7 mouse cellular contexts compared by ENCODE assay signal in genomic region chr13:36116520-36117142, GRCm38 (mm10). TPM values are rescaled to one million over a fixed set of nuclear protein-coding genes. Genes with fewer than 3 reads are reported as not detected.
DNase-seq lines count a peak whose midpoint lies in the region; ATAC-seq lines count a peak whose summit lies in the region.

No protein-coding gene starts in this region.

- H3K27me3 ChIP-seq in limb, embryonic 12.5 days = no peaks in the 10 kb centered on the region
- H3K27me3 ChIP-seq in midbrain, embryonic 14.5 days (ENCODE audit: control insufficient read depth, insufficient read depth, low read length) = no peaks in the 10 kb centered on the region

- H3K36me3 ChIP-seq in limb, embryonic 12.5 days = no peaks in the 10 kb centered on the region
- H3K36me3 ChIP-seq in midbrain, embryonic 14.5 days (ENCODE audit: control insufficient read depth, insufficient read depth, low read length) = no peaks in the 10 kb centered on the region

- 8% methylated on average over 21 of the region's 21 CpGs for WGBS in limb, embryonic 12.5 days
- 6% methylated on average over 21 of the region's 21 CpGs for WGBS in midbrain, embryonic 14.5 days

- H3K4me2 ChIP-seq in limb, embryonic 12.5 days = peak overlapping the region; percentile 86
- H3K4me2 ChIP-seq in midbrain, embryonic 14.5 days (ENCODE audit: low read length) = peak overlapping the region; percentile 90

- H3K9me3 ChIP-seq in limb, embryonic 12.5 days = no peaks in the 10 kb centered on the region
- no peaks in the 10 kb centered on the region for H3K9me3 ChIP-seq in midbrain, embryonic 14.5 days (ENCODE audit: control insufficient read depth, low read length)

- no peak overlapping the region for H3K27ac ChIP-seq in limb, embryonic 12.5 days
- peak overlapping the region; percentile 99; the same call in 1 of the 2 replicates for H3K27ac ChIP-seq in midbrain, embryonic 14.5 days (replicated peaks; ENCODE audit: low read depth, low read length)

- peak; percentile 26; the same call in 1 of the 2 replicates for ATAC-seq in limb, embryonic 12.5 days (ENCODE audit: insufficient number of reproducible peaks, insufficient read depth, low FRiP score, low TSS enrichment, low read depth)
- ATAC-seq in midbrain, embryonic 14.5 days (ENCODE audit: low FRiP score, low TSS enrichment) = peak; percentile 19; the same call in 1 of the 2 replicates

- peak; percentile 37 for DNase-seq in adrenal gland, postnatal 10 days
- DNase-seq in embryo, embryonic 10 days (ENCODE audit: low spot score) = peak; percentile 34
- DNase-seq in gastrocnemius, adult 8-10 months (ENCODE audit: low spot score in 2 of 2) = peak; percentile 6 to 28
- peak; percentile 63 for DNase-seq in kidney, adult 11 months
- DNase-seq in midbrain, embryonic 14.5 days = peak; percentile 40
- peak; percentile 53 to 61 for DNase-seq in spleen, postnatal 10 days (ENCODE audit: low spot score in 2 of 2)

- peaks cover 2% of the 10 kb centered on the region; the same call in 1 of the 2 replicates for H3K4me1 ChIP-seq in limb, embryonic 12.5 days (replicated peaks)
- peaks cover 10% of the 10 kb centered on the region for H3K4me1 ChIP-seq in midbrain, embryonic 14.5 days (ENCODE audit: control insufficient read depth, insufficient read depth, low read length)

- H3K4me3 ChIP-seq in limb, embryonic 12.5 days (replicated peaks) = peak overlapping the region; percentile 68
- peak overlapping the region; percentile 70 for H3K4me3 ChIP-seq in midbrain, embryonic 14.5 days (replicated peaks; ENCODE audit: low read depth, low read length)

- H3K9ac ChIP-seq in limb, embryonic 12.5 days (replicated peaks) = peak overlapping the region; percentile 73
- H3K9ac ChIP-seq in midbrain, embryonic 14.5 days (replicated peaks; ENCODE audit: low read length) = peak overlapping the region; percentile 70

RNA-seq across cellular contexts. Expression of gene Fars2, which starts 0.6 kb away (rescaled TPM):
- 10 to 100 TPM; 86.3 to 88.6 TPM for total RNA-seq in adrenal gland, postnatal 10 days (2021)
- total RNA-seq in gastrocnemius, adult 8-10 months (2022) = 10 to 100 TPM; 30.0 to 46.5 (median 34.7) TPM
- 27.7 and 32.4 TPM in 2 replicates for polyA plus RNA-seq in limb, embryonic 12.5 days (2016; fragmentation: Nextera tagmentation; extraction: Ambion mirVana)
- 27.6 and 33.0 TPM in 2 replicates for polyA plus RNA-seq in midbrain, embryonic 14.5 days (2014; fragmentation: Nextera tagmentation; extraction: Ambion mirVana)

RNA-seq across cellular contexts. Expression of gene Lyrm4, which starts 0.7 kb away (rescaled TPM):
- 10 to 100 TPM; 14.1 to 15.2 TPM for total RNA-seq in adrenal gland, postnatal 10 days (2021)
- 1 to 10 TPM; 6.1 to 6.8 (median 6.6) TPM for total RNA-seq in gastrocnemius, adult 8-10 months (2022)
- polyA plus RNA-seq in limb, embryonic 12.5 days (2016; fragmentation: Nextera tagmentation; extraction: Ambion mirVana) = 21.0 and 21.1 TPM in 2 replicates
- 40.3 and 45.4 TPM in 2 replicates for polyA plus RNA-seq in midbrain, embryonic 14.5 days (2014; fragmentation: Nextera tagmentation; extraction: Ambion mirVana)
